Mouse (Mus musculus) thymus, adult 2 months (tissue): ENCODE data around the gene Eloa. TPM values are rescaled to one million over a fixed set of nuclear protein-coding genes. Genes with fewer than 3 reads are reported as not detected.
A peak's percentile ranks its signal among the peaks of the same experiment; 100 is the strongest.

Experiments used
- DNase-seq: peaks from one replicate; pipeline ENCODE4 v3.0.0; 2021
- H3K27ac ChIP-seq: fragments of 200-500 bp; 2 replicates; pipeline ENCODE4 v1.5.1; 2012; ENCODE audit warnings: low read length, control low read depth; ENCODE audit not compliant: control insufficient read depth, insufficient read depth
- H3K27me3 ChIP-seq: fragments of 200-500 bp; 2 replicates; pipeline ENCODE4 v1.6.1; 2012; ENCODE audit warnings: mild to moderate bottlenecking, low read length, moderate library complexity, mixed read lengths; ENCODE audit not compliant: control insufficient read depth, insufficient read depth
- H3K36me3 ChIP-seq: fragments of 200-500 bp; 2 replicates; pipeline ENCODE4 v1.6.1; 2012; ENCODE audit warnings: mild to moderate bottlenecking, low read length, moderate library complexity; ENCODE audit not compliant: control insufficient read depth, insufficient read depth
- H3K4me1 ChIP-seq: fragments of 200-500 bp; replicated peaks from 2 replicates; pipeline ENCODE4 v1.6.1; 2012; ENCODE audit warnings: low read length; ENCODE audit not compliant: control insufficient read depth, insufficient read depth
- H3K4me3 ChIP-seq: fragments of 200-500 bp; 2 replicates; pipeline ENCODE4 v1.5.1; 2012; ENCODE audit warnings: mild to moderate bottlenecking, low read length, control low read depth, moderate library complexity; ENCODE audit not compliant: control insufficient read depth, insufficient read depth
- CTCF ChIP-seq: fragments of 200-500 bp; IDR thresholded peaks from 2 replicates; pipeline ENCODE4 v1.5.1; 2012; ENCODE audit warnings: mild to moderate bottlenecking, control low read depth, low read length, moderate library complexity, borderline replicate concordance; ENCODE audit not compliant: control insufficient read depth, poor library complexity, insufficient read depth; ENCODE audit errors: extremely low read depth
- POLR2A ChIP-seq: fragments of 200-500 bp; IDR thresholded peaks from 2 replicates; pipeline ENCODE4 v1.6.1; 2012; ENCODE audit warnings: mild to moderate bottlenecking, low read length, control low read depth, moderate library complexity; ENCODE audit not compliant: control insufficient read depth, poor library complexity, insufficient read depth; ENCODE audit errors: extremely low read depth
- WGBS: fragments of 180-500 bp; shearing (Covaris S2); methylation state at CpG from one replicate; pipeline ENCODE4 v1.1.7; 2018; 5-methylcytosine and 5-hydroxymethylcytosine counted together
- polyA plus RNA-seq: library from polyadenylated mRNA; depleted of rRNA; stranded (reverse); fragments of >200 nt; gene quantifications from 2 replicates; pipeline ENCODE4 v1.2.3, GENCODE M21; 2012

The Eloa gene
- polyA plus RNA-seq, 1 experiment: 20.4 TPM

GRCm38 (mm10) chr4:136035078-136035477, 13.5 kb upstream of the Eloa start:
- no peak for TF ChIP-seq CTCF
- no peak for TF ChIP-seq POLR2A
- Histone ChIP-seq H3K27ac (no peak overlapping the region), H3K27me3 (no peaks in the 10 kb centered on the region), H3K4me1 (peaks cover 13% of the 10 kb centered on the region), H3K4me3 (no peak overlapping the region), H3K36me3 (no peaks in the 10 kb centered on the region)
- no peak for DNase-seq
- 80% methylated on average over 4 of the region's 4 CpGs for WGBS

- H3K27ac ChIP-seq: no peak overlapping the region
- no peaks in the 10 kb centered on the region for H3K27me3 ChIP-seq
- no peak for DNase-seq
- 55% methylated on average over 1 of the region's 1 CpGs for WGBS
- no peaks in the 10 kb centered on the region for H3K36me3 ChIP-seq
- H3K4me3 ChIP-seq: no peak overlapping the region
- peaks cover 22% of the 10 kb centered on the region for H3K4me1 ChIP-seq
- no peak for TF ChIP-seq POLR2A
- TF ChIP-seq CTCF: no peak
These were observed 11.7 kb upstream of the Eloa start for GRCm38 (mm10) chr4:136033231-136033630.

GRCm38 (mm10) chr4:136030968-136031909, 9.7 kb upstream of the Eloa start:
- WGBS: 6% methylated on average over 8 of the region's 8 CpGs
- H3K27me3 ChIP-seq: no peaks in the 10 kb centered on the region
- H3K4me3 ChIP-seq: no peak overlapping the region
- DNase-seq: no peak
- no peaks in the 10 kb centered on the region for H3K36me3 ChIP-seq
- TF ChIP-seq CTCF (no peak), POLR2A (no peak)
- H3K4me1 ChIP-seq: peaks cover 31% of the 10 kb centered on the region
- H3K27ac ChIP-seq: peak overlapping the region; percentile 41

GRCm38 (mm10) chr4:136028689-136029088, 7.1 kb upstream of the Eloa start:
- peak overlapping the region; percentile 87 for H3K27ac ChIP-seq
- no peak overlapping the region for H3K4me3 ChIP-seq
- TF ChIP-seq POLR2A: no peak
- no peak for TF ChIP-seq CTCF

GRCm38 (mm10) chr4:136028132-136028564, 6.6 kb upstream of the Eloa start:
- TF ChIP-seq POLR2A: no peak
- DNase-seq: peak; percentile 40
- H3K27ac ChIP-seq: peak overlapping the region; percentile 87
- no peaks in the 10 kb centered on the region for H3K27me3 ChIP-seq
- H3K36me3 ChIP-seq: no peaks in the 10 kb centered on the region
- 5% methylated on average over 19 of the region's 19 CpGs for WGBS
- peak overlapping the region; percentile 58 for H3K4me3 ChIP-seq
- peaks cover 31% of the 10 kb centered on the region for H3K4me1 ChIP-seq

More at GRCm38 (mm10) chr4:136028689-136029088, 7.1 kb upstream of the Eloa start:
- DNase-seq: no peak
- Histone ChIP-seq H3K4me1 (peaks cover 31% of the 10 kb centered on the region), H3K27me3 (no peaks in the 10 kb centered on the region), H3K36me3 (no peaks in the 10 kb centered on the region)
- 17% methylated on average over 5 of the region's 5 CpGs for WGBS

GRCm38 (mm10) chr4:136027416-136028131, 6.0 kb upstream of the Eloa start:
- Histone ChIP-seq H3K27ac (peak overlapping the region; percentile 87), H3K4me3 (peak overlapping the region; percentile 58; the same call in 1 of the 2 replicates), H3K27me3 (no peaks in the 10 kb centered on the region), H3K4me1 (peaks cover 31% of the 10 kb centered on the region), H3K36me3 (no peaks in the 10 kb centered on the region)
- WGBS: 68% methylated on average over 8 of the region's 8 CpGs
- TF ChIP-seq CTCF (no peak), POLR2A (no peak)
- DNase-seq: no peak
